Mouse (Mus musculus): ENCODE measurements around the gene Ift20.
"Not testable (repeated sequence)": the region's sequence is repeated elsewhere in the genome, so short reads cannot be mapped to it uniquely, and the experiment has no call there.

Ift20 gene

GRCm38 (mm10) chr11:78521880-78522279, 14.3 kb upstream of the Ift20 start:
- intact Hi-C loops (cut with DNase I): no loop called here

- intact Hi-C loops (cut with DNase I): no loop called here
These were observed 13.6 kb upstream of the Ift20 start for GRCm38 (mm10) chr11:78522481-78522997.

- intact Hi-C loops (cut with DNase I): no loop called here
These were observed 12.8 kb upstream of the Ift20 start for GRCm38 (mm10) chr11:78523241-78523955.

GRCm38 (mm10) chr11:78524838-78525237, 11.3 kb upstream of the Ift20 start:
- intact Hi-C loops (cut with DNase I): no loop called here

- intact Hi-C loops (cut with DNase I): no loop called here
These were observed 7.4 kb upstream of the Ift20 start for GRCm38 (mm10) chr11:78528714-78529113.

- intact Hi-C loops (cut with DNase I): no loop called here
These were observed 6.2 kb upstream of the Ift20 start for GRCm38 (mm10) chr11:78530001-78530400.

GRCm38 (mm10) chr11:78531046-78531445, 5.1 kb upstream of the Ift20 start:
- intact Hi-C loops (cut with DNase I): no loop called here

GRCm38 (mm10) chr11:78531515-78531914, 4.6 kb upstream of the Ift20 start:
- intact Hi-C loops (cut with DNase I): not testable (repeated sequence)

- intact Hi-C loops (cut with DNase I): no loop called here
These were observed 1.6 kb upstream of the Ift20 start for GRCm38 (mm10) chr11:78534516-78534915.

- intact Hi-C loops (cut with DNase I): no loop called here
These were observed 633 bp upstream of the Ift20 start for GRCm38 (mm10) chr11:78535376-78536079.

GRCm38 (mm10) chr11:78536690-78537084, 526 bp downstream of the Ift20 start:
- intact Hi-C loops (cut with DNase I): no loop called here

GRCm38 (mm10) chr11:78540358-78540757, 4.2 kb downstream of the Ift20 start:
- intact Hi-C loops (cut with DNase I): no loop called here

- intact Hi-C loops (cut with DNase I): no loop called here
These were observed 8.4 kb downstream of the Ift20 start for GRCm38 (mm10) chr11:78544449-78545111.

- intact Hi-C loops (cut with DNase I): no loop called here
These were observed 9.0 kb downstream of the Ift20 start for GRCm38 (mm10) chr11:78545181-78545580.

GRCm38 (mm10) chr11:78547718-78548460, 11.7 kb downstream of the Ift20 start:
- intact Hi-C loops (cut with DNase I): no loop called here

- intact Hi-C loops (cut with DNase I): no loop called here
These were observed 13.4 kb downstream of the Ift20 start for GRCm38 (mm10) chr11:78549491-78549987.

GRCm38 (mm10) chr11:78550168-78551058, 14.3 kb downstream of the Ift20 start, which contains the start of gene Tmem97:
Gene Tmem97, minus strand, starts transcription at chr11:78550777.
- intact Hi-C loops (cut with DNase I): loop anchor here (5.0 kb wide), 1 partner anchor 277 kb away; the partner anchor contains the start of gene Lyrm9

- intact Hi-C loops (cut with DNase I): loop anchor here (5.0 kb wide), 1 partner anchor 276 kb away; the partner anchor contains the start of gene Lyrm9
These were observed 14.9 kb downstream of the Ift20 start for GRCm38 (mm10) chr11:78551059-78551398.

GRCm38 (mm10) chr11:78555623-78556022, 19.5 kb downstream of the Ift20 start:
- intact Hi-C loops (cut with DNase I): no loop called here

- intact Hi-C loops (cut with DNase I): no loop called here
These were observed 19.9 kb downstream of the Ift20 start for GRCm38 (mm10) chr11:78556070-78556469.
